Mouse (Mus musculus) gastrocnemius, postnatal 25 days (tissue): ENCODE results near the gene Lats1. TPM values are rescaled to one million over a fixed set of nuclear protein-coding genes. Genes with fewer than 3 reads are reported as not detected.
"Not testable (repeated sequence)": the region's sequence is repeated elsewhere in the genome, so short reads cannot be mapped to it uniquely, and the experiment has no call there.

Experiments used
- DNase-seq: peaks from one replicate; pipeline ENCODE4 v3.0.0; 2022
- total RNA-seq, 2 experiments: library from RNA; stranded (reverse); gene quantifications; 1 replicate in 1 of 2; 2 replicates in 1 of 2; pipeline ENCODE4 v1.2.3; 2021

Gene Lats1
- total RNA-seq, 2 experiments from 2014 or later = 9.8 to 10.7 TPM

- DNase-seq = no peak
Measured at GRCm38 (mm10) chr10:7726501-7726812, 45.4 kb downstream of the Lats1 start.

GRCm38 (mm10) chr10:7727011-7727410 lies 46.0 kb downstream of the Lats1 start:
- DNase-seq = no peak

DNA sequence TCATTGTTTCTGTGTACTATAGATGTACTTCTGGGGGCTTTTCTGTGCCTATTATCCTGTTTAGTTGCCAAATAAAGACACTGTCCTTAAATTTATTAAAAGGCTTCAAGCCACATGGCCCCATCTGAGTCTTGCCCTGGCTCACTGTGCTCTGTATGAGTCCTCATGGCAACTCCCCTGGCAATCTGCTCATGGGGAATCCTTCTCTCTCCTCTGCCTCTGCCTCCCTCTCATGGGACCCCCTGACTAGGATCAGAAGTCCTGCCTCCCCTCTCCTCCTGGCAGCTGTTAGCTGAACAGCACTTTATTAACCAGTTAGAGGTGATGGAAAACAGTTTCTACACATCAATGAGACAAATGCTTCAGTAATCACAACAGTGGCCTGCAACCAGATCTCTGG lies 50.6 kb downstream of the Lats1 start:
- DNase-seq = no peak

- DNase-seq = peak; percentile 39
Measured at GRCm38 (mm10) chr10:7737122-7737521, 56.1 kb downstream of the Lats1 start.

DNA sequence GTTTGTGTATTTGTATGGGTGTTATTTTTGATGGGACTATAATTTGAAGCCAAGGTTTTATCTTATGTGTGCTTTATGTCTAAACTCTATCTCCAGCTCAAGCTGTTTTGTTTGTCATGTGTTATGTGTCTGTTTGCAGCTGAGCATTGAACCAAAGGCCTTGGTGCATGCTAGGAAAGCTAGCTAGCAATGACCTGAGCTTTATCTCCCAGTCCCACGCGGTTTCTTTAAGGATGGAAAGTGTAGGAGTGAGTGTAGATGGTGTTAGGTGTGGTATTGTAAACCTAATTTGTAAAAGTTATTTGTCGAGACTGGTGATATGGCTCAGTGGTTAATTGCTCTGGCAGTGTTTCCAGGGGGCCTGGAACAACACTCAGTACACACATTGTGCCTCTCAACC lies 56.9 kb downstream of the Lats1 start:
- no peak for DNase-seq

DNA sequence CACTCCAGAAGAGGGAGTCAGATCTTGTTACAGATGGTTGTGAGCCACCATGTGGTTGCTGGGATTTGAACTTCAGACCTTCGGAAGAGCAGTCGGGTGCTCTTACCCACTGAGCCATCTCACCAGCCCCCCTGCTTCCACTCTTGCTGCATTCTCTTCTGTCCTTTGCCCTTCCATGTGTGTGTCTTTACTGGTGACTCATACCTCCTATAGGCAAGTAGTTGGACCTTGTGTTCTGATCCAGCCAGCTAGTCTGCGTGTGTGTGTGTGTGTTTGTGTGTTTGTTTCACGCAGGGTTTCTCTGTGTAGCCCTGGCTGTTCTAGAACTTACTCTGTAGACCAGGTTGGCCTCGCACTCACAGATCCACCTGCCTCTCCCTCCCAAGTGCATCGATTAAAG lies 64.5 kb downstream of the Lats1 start:
- not testable (repeated sequence) for DNase-seq

DNA sequence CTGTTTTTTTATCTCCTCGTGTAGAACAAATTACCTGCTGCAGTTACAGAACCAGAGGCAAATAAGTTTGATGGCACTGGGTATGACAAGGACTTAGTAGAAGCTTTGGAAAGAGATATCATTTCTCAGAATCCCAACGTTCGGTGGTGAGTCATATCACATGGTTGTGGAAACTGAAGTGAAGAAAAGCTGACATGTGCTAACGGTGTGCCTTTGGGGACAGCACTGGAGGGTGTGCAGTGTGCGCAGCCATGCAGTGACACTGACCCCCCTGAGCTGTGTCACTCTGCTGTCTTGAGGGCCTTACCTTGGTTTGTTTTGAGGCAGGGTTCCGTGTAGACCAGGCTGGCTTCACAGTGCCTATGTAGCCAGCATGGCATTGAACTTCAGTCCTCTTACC lies 67.7 kb downstream of the Lats1 start:
- no peak for DNase-seq

DNA sequence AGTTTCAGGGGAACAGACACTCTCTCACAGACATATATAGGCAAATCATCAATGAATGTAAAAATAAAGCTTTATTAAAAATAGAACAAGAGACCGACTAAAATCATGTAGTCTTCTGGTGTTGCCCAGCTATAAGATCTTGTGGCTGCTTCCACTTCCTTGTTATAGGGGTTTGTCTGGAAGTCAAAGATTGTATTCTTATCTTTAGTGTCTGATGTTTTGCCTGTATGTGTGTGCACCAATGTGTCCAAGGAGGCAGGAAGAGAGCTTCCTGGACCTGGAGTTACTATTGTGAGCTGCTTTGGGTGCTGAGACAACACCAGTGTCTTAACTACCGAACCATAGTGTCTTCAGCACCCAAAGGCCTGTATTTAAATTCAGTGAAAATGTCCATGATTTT lies 76.5 kb downstream of the Lats1 start:
- no peak for DNase-seq

Other genes starting within 250 kb of the Lats1 start
- 1 to 10 TPM in 1 of 2 experiments, under 1 TPM in 1; 0.46 to 1.8 TPM for gene Ulbp1, start 207.6 kb upstream of the Lats1 start, total RNA-seq
- 1 to 10 TPM; 2.2 to 2.6 TPM for gene Lrp11, start 91.4 kb upstream of the Lats1 start, total RNA-seq
- gene Nup43, start 13.7 kb upstream of the Lats1 start, total RNA-seq = 1 to 10 TPM; 4.9 to 5.1 TPM
- gene Pcmt1, start 78 bp upstream of the Lats1 start, total RNA-seq = 100 to 1,000 TPM in 1 of 2 experiments, 10 to 100 TPM in 1; 97.2 to 102 TPM
- gene Katna1, start 44.8 kb downstream of the Lats1 start, total RNA-seq = 10 to 100 TPM in 1 of 2 experiments, 1 to 10 TPM in 1; 9.7 to 10.7 TPM
- gene Ginm1, start 111.6 kb downstream of the Lats1 start, total RNA-seq = 10 to 100 TPM; 87.1 to 92.7 TPM
- 10 to 100 TPM; 10.2 to 10.5 TPM for gene Ppil4, start 111.7 kb downstream of the Lats1 start, total RNA-seq
- under 1 TPM in 1 of 2 experiments, not detected in 1; 0.05 TPM for gene Zc3h12d, start 151.3 kb downstream of the Lats1 start, total RNA-seq